Mouse (Mus musculus) spleen, postnatal 4 days (tissue): ENCODE measurements around the gene Rbbp9.

Experiments
- DNase-seq, 2 experiments: peaks; one replicate each; pipeline ENCODE4 v3.0.0; 2022; ENCODE audit warnings: low spot score in 2 of 2

The Rbbp9 gene

GRCm38 (mm10) chr2:144502134-144502533 is 48.5 kb downstream of the Rbbp9 start:
- DNase-seq, result no peak
